Mouse (Mus musculus) cerebellum, adult 2 months (tissue): ENCODE measurements at regions not wholly inside any gene's neighbourhood (a gene's known extent, or its start where the extent isn't known, plus 50 kb on each side); places are given as distances from the start of the nearest gene placed in this dataset.

Experiments used
- CTCF ChIP-seq: fragments of 200-500 bp; IDR thresholded peaks from 2 replicates; pipeline ENCODE4 v1.5.1; 2011; ENCODE audit warnings: low read depth, mild to moderate bottlenecking, control low read depth, low read length, moderate library complexity, borderline replicate concordance; ENCODE audit not compliant: insufficient read depth
- POLR2A ChIP-seq: fragments of 200-500 bp; IDR thresholded peaks from 2 replicates; pipeline ENCODE4 v1.6.1; 2011; ENCODE audit warnings: low read length, control low read depth, borderline replicate concordance; ENCODE audit not compliant: insufficient read depth

GRCm38 (mm10) chr3:70216096-70216495, 208.7 kb downstream of the Otol1 start:
- TF ChIP-seq POLR2A: no peak
- TF ChIP-seq CTCF: no peak
